Mouse (Mus musculus): Measurements from ENCODE around the gene Ltb. TPM values are rescaled to one million over a fixed set of nuclear protein-coding genes. Genes with fewer than 3 reads are reported as not detected.

The Ltb gene
- polyA plus RNA-seq, 1 experiment from 2014 or later = 1.0 TPM

DNA sequence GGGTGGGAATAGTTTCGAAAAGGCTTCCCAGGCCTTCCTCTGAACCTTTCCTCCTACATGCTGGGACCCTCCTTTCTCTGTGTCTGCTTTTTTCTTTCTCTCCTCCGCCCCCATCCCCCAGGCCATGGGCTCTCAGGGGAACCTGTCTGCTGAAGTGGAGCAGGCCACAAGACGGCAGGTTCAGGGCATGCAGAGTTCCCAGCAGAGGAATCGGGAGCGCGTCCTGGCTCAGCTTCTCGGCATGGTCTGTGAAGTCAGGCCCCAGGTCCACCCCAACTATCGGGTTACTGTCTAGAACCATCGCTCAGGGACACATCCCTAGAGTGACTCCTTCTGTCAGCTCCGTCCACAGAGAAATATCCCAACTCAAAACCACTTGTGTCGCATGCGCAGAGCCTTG is 43.3 kb downstream of the Ltb start:
- ATAC-seq (ENCODE audit: low read depth) = no peak
- H3K9ac ChIP-seq (ENCODE audit: low read length) = no peak overlapping the region
- WGBS = 84% methylated on average over 12 of the region's 12 CpGs

DNA sequence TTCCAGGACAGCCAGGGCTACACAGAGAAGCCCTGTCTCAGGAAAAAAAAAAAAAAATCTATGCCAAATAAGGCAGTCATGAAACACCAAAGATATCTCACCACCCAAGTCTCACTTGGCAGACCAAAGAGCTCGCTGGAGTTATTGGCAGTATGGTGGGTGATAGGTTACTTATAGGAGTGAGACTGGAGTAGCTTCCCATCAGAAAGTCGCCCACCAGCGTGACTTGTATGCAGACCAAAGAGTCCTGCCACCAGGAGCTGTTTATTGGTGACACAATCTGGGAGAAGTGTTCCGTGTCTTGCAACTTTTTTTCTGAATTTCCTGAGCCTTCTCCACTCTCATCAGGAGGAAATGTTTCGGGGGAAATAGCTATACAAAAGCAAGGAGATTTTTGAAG is 45.5 kb downstream of the Ltb start:
- H3K27ac ChIP-seq (ENCODE audit: low read length) = no peak overlapping the region
- no peak overlapping the region for H3K4me3 ChIP-seq (ENCODE audit: low read length)

More for the DNA sequence above, 43.3 kb downstream of the Ltb start:
- Histone ChIP-seq H3K27me3 (ENCODE audit: control insufficient read depth, insufficient read depth, low read depth, low read length) (no peaks in the 10 kb centered on the region), H3K4me2 (ENCODE audit: low read depth, low read length) (no peak overlapping the region), H3K27ac (ENCODE audit: low read length) (no peak overlapping the region), H3K9me3 (ENCODE audit: control insufficient read depth, low read length) (no peaks in the 10 kb centered on the region), H3K36me3 (ENCODE audit: control insufficient read depth, insufficient read depth, low read length) (peaks cover 2% of the 10 kb centered on the region; the same call in 1 of the 2 replicates), H3K4me1 (replicated peaks; ENCODE audit: control insufficient read depth, insufficient read depth, low read length) (peaks cover 34% of the 10 kb centered on the region), H3K4me3 (ENCODE audit: low read length) (no peak overlapping the region)

DNA sequence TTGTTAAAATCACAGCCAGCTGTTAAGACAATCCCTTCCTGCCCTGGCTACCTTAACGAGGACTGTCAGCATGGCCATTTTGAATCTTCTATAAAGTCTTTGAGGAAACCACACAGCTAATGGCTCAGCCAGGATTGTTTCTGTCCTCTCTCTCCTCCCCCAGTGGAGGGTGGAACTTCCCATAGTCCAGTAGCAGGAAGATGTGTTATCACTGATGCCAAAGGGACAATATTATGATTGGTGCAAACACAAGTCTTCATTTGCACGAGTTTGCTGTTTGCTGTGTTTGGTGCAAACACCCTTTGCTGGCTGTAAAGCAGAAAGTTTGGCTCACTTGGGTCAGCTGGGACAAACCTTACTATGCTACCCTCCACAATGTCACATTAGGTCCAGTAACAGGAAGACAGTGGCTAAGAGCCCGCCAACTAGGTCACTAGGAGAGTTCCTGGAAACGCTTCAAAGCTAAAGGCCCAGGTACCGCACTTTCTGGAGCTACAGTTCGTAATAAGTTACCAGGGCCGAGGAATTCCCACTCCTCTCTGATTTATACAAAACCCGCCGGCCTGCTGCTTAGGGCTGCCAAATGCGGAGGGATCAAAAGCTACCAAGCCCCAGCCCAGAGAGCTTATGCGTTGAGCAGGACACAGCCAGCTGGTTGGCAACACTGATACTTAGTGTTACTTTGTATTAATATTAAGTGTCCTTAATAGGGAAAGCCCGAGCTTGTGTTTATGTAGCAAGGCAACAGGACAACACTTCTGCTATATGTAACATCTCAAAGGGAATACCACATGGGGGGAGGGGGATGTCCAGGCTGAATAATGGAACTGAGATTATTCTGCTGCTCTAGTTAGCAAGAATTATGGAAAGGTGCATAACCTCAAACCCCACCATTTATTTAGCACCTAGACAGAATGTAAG is 46.4 kb downstream of the Ltb start:
- peak overlapping the region; percentile 71 for H3K4me2 ChIP-seq (ENCODE audit: low read depth, low read length)
- peak overlapping the region; percentile 99 for H3K9ac ChIP-seq (ENCODE audit: low read length)
- H3K27me3 ChIP-seq (ENCODE audit: control insufficient read depth, insufficient read depth, low read depth, low read length) = no peaks in the 10 kb centered on the region
- ATAC-seq (ENCODE audit: low read depth) = peak; percentile 1; the same call in 1 of the 2 replicates
- H3K9me3 ChIP-seq (ENCODE audit: control insufficient read depth, low read length) = no peaks in the 10 kb centered on the region
- H3K36me3 ChIP-seq (ENCODE audit: control insufficient read depth, insufficient read depth, low read length) = peaks cover 21% of the 10 kb centered on the region
- peak overlapping the region; percentile 88 for H3K4me3 ChIP-seq (ENCODE audit: low read length)
- H3K27ac ChIP-seq (ENCODE audit: low read length) = peak overlapping the region; percentile 98
- peaks cover 36% of the 10 kb centered on the region for H3K4me1 ChIP-seq (replicated peaks; ENCODE audit: control insufficient read depth, insufficient read depth, low read length)
- 24% methylated on average over 12 of the region's 12 CpGs for WGBS

More for the DNA sequence above, 45.5 kb downstream of the Ltb start:
- no peak for ATAC-seq (ENCODE audit: low read depth)
- Histone ChIP-seq H3K36me3 (ENCODE audit: control insufficient read depth, insufficient read depth, low read length) (peaks cover 16% of the 10 kb centered on the region), H3K9me3 (ENCODE audit: control insufficient read depth, low read length) (no peaks in the 10 kb centered on the region), H3K27me3 (ENCODE audit: control insufficient read depth, insufficient read depth, low read depth, low read length) (no peaks in the 10 kb centered on the region), H3K9ac (ENCODE audit: low read length) (0 out of 2 replicates have a peak overlapping the region, but pooled peaks have one; percentile 4), H3K4me2 (ENCODE audit: low read depth, low read length) (no peak overlapping the region), H3K4me1 (replicated peaks; ENCODE audit: control insufficient read depth, insufficient read depth, low read length) (peaks cover 29% of the 10 kb centered on the region)
- WGBS = 68% methylated on average over 5 of the region's 5 CpGs

DNA sequence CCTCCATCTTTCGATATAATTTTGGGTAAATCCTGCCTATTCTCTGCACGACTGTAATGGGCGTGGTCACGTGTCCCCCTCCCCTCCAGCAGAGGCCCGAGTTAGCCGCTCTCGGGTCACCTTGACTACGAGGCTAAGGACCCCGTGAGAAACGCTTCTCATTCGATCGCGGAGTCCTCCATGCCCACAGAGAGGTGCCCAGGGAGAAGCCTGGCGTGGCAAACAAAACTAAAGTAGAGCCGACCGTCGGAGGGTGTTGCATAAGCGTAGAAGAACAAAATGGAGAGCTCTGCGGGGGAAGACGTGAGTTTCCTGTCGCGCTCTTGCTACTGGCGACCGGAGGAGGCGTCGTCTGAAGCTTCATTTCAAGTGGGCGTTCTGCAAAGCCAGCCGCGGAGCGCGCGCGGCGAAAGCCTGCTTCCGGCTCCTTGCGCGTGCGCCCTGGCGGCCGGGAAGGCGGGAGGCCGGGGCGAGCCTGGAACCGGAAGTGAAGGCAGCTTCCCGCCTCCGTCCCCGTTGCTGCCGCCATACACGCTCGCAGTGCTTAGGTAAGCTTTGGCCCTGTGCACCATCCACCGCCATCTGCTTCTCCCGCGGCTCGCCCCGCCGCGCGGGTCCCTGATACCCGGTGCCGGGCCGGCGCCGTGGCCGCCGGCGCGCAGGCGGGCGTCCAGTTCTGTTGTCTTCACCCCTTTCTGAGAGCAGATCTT is 47.2 kb downstream of the Ltb start, which contains the start of gene Ddx39b:
TSS of gene Ddx39b (plus strand) at position 442 of the 710 bp plus-strand sequence.
- under 1% methylated on average over 69 of the region's 69 CpGs for WGBS
- peaks cover 29% of the 10 kb centered on the region for H3K36me3 ChIP-seq (ENCODE audit: control insufficient read depth, insufficient read depth, low read length)
- ATAC-seq (ENCODE audit: low read depth) = peak; percentile 91
- peaks cover 35% of the 10 kb centered on the region for H3K4me1 ChIP-seq (replicated peaks; ENCODE audit: control insufficient read depth, insufficient read depth, low read length)
- H3K4me3 ChIP-seq (ENCODE audit: low read length) = peak within 1 kb of the TSS; percentile 88
- H3K9me3 ChIP-seq (ENCODE audit: control insufficient read depth, low read length) = no peaks in the 10 kb centered on the region
- peak within 1 kb of the TSS; percentile 98 for H3K27ac ChIP-seq (ENCODE audit: low read length)
- H3K27me3 ChIP-seq (ENCODE audit: control insufficient read depth, insufficient read depth, low read depth, low read length) = no peaks in the 10 kb centered on the region
- peak within 1 kb of the TSS; percentile 89 for H3K4me2 ChIP-seq (ENCODE audit: low read depth, low read length)
- peak within 1 kb of the TSS; percentile 99 for H3K9ac ChIP-seq (ENCODE audit: low read length)

DNA sequence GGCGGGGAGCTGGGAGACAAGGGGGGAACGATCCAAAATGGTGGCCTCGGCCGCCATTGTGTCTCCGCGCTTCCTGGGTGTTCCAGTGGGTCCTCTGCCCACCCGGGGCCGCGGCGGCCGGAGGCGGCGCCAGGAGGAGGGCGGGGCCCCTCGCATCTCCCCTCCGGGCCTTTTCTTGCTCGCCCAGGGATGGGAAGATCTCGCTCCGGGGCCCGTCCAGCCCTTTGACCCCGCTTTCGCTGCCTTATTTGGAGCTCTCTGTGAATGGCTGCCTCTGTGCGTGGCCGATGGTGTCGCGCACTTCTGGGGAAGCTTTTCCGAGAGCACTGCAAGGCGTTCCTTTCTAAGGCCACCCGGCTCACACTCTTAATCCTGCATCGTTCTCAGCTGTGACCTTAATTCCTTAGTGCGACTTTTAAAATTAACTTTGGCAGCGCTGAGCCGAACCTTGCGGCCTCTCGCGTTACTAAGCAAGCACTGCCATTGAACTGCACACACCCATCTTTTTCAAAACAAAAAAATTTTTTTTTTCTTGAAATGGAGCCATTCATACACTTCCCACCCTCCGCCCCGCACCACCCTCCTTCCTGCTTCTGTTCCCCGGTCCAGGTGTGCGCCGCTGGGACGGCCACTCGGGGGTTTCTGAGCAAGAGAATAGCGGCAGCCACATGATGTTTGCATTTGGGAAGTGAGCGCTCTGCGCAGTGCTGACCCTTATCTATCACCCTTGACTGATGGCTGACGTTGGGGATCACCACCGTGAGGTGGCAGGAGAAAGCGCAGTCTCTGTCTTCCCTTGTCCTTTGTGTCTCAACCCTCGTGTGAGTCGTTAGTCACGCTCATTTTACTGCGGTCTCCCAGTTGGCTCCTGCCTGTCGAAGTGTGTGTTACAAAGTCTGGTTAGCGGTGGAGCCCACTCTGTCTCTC is 48.0 kb downstream of the Ltb start:
- H3K4me3 ChIP-seq (ENCODE audit: low read length) = peak overlapping the region; percentile 88
- H3K9ac ChIP-seq (ENCODE audit: low read length) = peak overlapping the region; percentile 99
- H3K27ac ChIP-seq (ENCODE audit: low read length) = peak overlapping the region; percentile 98
- peak; percentile 53 for ATAC-seq (ENCODE audit: low read depth)
- H3K4me2 ChIP-seq (ENCODE audit: low read depth, low read length) = peak overlapping the region; percentile 89
- under 1% methylated on average over 55 of the region's 55 CpGs for WGBS
- H3K4me1 ChIP-seq (replicated peaks; ENCODE audit: control insufficient read depth, insufficient read depth, low read length) = peaks cover 32% of the 10 kb centered on the region
- H3K36me3 ChIP-seq (ENCODE audit: control insufficient read depth, insufficient read depth, low read length) = peaks cover 36% of the 10 kb centered on the region
- H3K9me3 ChIP-seq (ENCODE audit: control insufficient read depth, low read length) = no peaks in the 10 kb centered on the region
- no peaks in the 10 kb centered on the region for H3K27me3 ChIP-seq (ENCODE audit: control insufficient read depth, insufficient read depth, low read depth, low read length)

DNA sequence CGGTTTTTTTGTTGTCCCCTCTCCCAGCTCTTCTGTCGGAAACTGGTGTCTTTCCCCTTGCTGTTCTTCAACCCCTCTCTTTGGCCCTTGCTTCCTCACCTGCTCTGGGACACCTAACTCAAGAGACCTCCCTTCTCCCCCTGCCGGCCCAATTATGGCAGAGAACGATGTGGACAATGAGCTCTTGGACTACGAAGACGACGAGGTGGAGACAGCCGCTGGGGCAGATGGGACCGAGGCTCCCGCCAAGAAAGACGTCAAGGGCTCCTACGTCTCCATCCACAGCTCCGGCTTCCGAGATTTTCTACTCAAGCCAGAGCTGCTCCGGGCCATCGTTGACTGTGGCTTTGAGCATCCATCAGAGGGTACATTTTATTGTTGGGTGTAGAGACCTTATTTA is 48.8 kb downstream of the Ltb start:
- Histone ChIP-seq H3K9me3 (ENCODE audit: control insufficient read depth, low read length) (no peaks in the 10 kb centered on the region), H3K4me2 (ENCODE audit: low read depth, low read length) (peak overlapping the region; percentile 89), H3K27ac (ENCODE audit: low read length) (peak overlapping the region; percentile 98), H3K9ac (ENCODE audit: low read length) (peak overlapping the region; percentile 99), H3K36me3 (ENCODE audit: control insufficient read depth, insufficient read depth, low read length) (peaks cover 42% of the 10 kb centered on the region), H3K4me1 (replicated peaks; ENCODE audit: control insufficient read depth, insufficient read depth, low read length) (peaks cover 32% of the 10 kb centered on the region), H3K27me3 (ENCODE audit: control insufficient read depth, insufficient read depth, low read depth, low read length) (no peaks in the 10 kb centered on the region), H3K4me3 (ENCODE audit: low read length) (peak overlapping the region; percentile 88)
- no peak for ATAC-seq (ENCODE audit: low read depth)
- WGBS = under 1% methylated on average over 16 of the region's 16 CpGs

- no peak overlapping the region for H3K9ac ChIP-seq (ENCODE audit: low read length)
- peaks cover 32% of the 10 kb centered on the region for H3K4me1 ChIP-seq (replicated peaks; ENCODE audit: control insufficient read depth, insufficient read depth, low read length)
- H3K9me3 ChIP-seq (ENCODE audit: control insufficient read depth, low read length) = no peaks in the 10 kb centered on the region
- no peak overlapping the region for H3K4me3 ChIP-seq (ENCODE audit: low read length)
- peaks cover 61% of the 10 kb centered on the region for H3K36me3 ChIP-seq (ENCODE audit: control insufficient read depth, insufficient read depth, low read length)
- no peaks in the 10 kb centered on the region for H3K27me3 ChIP-seq (ENCODE audit: control insufficient read depth, insufficient read depth, low read depth, low read length)
- 47% methylated on average over 2 of the region's 2 CpGs for WGBS
- no peak for ATAC-seq (ENCODE audit: low read depth)
- peak overlapping the region; percentile 89; the same call in 1 of the 2 replicates for H3K4me2 ChIP-seq (ENCODE audit: low read depth, low read length)
- H3K27ac ChIP-seq (ENCODE audit: low read length) = no peak overlapping the region
Measured at GRCm38 (mm10) chr17:35244999-35245398, 50.8 kb downstream of the Ltb start.
